Mouse (Mus musculus) lung, postnatal 0 days (tissue): ENCODE results near the gene Schip1.

Experiments
- CTCF ChIP-seq: IDR thresholded peaks from 2 replicates; pipeline ENCODE4 v1.5.1; 2016; ENCODE audit warnings: antibody characterized with exemption, mild to moderate bottlenecking
- EP300 ChIP-seq: IDR thresholded peaks from 2 replicates; pipeline ENCODE4 v1.6.1; 2016; ENCODE audit warnings: antibody characterized with exemption, mild to moderate bottlenecking, control low read depth

GRCm38 (mm10) chr3:68484561-68484960, 420.0 kb downstream of the Schip1 start:
- TF ChIP-seq CTCF (peak; percentile 13; the same call in 1 of the 2 replicates), EP300 (no peak)
